Mouse (Mus musculus) liver, embryonic 14.5 days (tissue): Measurements from ENCODE around the gene Idua.

Source experiments
- CTCF ChIP-seq: IDR thresholded peaks from 2 replicates; pipeline ENCODE4 v1.5.1; 2016; ENCODE audit warnings: antibody characterized with exemption, low read depth, control low read depth
- EP300 ChIP-seq: IDR thresholded peaks from 2 replicates; pipeline ENCODE4 v1.6.1; 2016; ENCODE audit warnings: antibody characterized with exemption, low read depth

DNA sequence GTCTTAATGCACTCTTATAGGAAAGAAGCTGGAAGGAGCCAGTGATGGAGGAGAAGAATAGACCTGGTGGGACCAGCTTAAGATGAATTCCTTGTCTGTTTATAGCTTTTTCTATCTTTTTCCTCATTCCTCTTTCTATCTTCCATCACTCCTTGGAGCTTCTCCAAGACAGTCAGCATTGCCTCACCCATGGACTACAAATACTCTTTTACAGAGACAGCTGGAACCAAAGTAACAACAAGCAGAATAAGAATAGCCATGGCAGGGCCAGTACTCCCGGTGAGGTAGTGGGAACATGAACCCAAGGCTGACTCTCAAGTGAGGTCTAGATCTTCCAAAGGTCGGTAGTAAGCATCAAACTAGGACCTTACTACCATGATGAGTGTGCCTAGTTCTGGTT is 53.0 kb downstream of the Idua start:
- TF ChIP-seq CTCF (no peak), EP300 (no peak)
